Mouse (Mus musculus): ENCODE results near the gene Chn1. TPM values are rescaled to one million over a fixed set of nuclear protein-coding genes. Genes with fewer than 3 reads are reported as not detected.

Chn1 gene
- total and polyA plus RNA-seq, 3 experiments: 5.0 to 14.1 TPM; not detected in 1

DNA sequence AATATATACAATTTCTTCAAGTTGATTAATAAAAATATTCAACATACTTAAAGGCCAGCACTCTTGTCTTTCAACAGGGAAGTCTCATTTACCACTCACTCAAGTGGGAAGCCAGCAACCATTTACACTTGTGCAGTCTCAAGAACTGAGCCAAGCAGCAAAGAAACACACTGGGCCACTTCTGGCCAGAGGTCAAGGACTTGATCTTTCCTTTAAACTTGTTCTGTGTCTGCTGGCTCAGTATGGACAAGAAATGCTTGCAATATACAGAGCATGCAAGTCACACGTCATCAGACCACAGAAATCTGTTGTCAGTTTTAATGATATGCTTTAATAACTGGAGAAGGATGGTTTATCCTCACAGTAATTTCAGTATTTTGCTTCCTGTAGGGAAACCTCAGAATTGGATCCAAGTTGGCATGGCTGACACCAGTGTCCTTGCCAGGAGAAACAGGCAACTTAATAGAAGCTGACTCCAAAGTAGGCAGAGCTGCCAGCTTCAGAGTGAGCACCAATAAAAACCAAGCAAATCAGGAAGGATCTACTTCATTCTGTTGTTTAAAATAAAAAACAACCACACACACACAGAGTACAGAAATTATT lies 94.6 kb downstream of the Chn1 start:
- no peak overlapping the region for H3K27ac ChIP-seq (ENCODE audit: control insufficient read depth, low read depth, low read length)
- no peaks in the 10 kb centered on the region for H3K9me3 ChIP-seq (replicated peaks; ENCODE audit: insufficient read depth, low read length)
- TF ChIP-seq MYB (IDR thresholded peaks at IDR 0.05; ENCODE audit: low read depth, low read length) (no peak), MAFK (IDR thresholded peaks at IDR 0.05; ENCODE audit: borderline replicate concordance, low read depth, low read length) (no peak), HCFC1 (IDR thresholded peaks at IDR 0.05; ENCODE audit: low read depth, low read length) (no peak), CHD2 (IDR thresholded peaks at IDR 0.05; ENCODE audit: low read length) (no peak), GATA1 (IDR thresholded peaks at IDR 0.05; ENCODE audit: low read depth, low read length) (no peak), MAX (IDR thresholded peaks at IDR 0.05; ENCODE audit: low read length) (no peak), ZNF384 (IDR thresholded peaks at IDR 0.05; ENCODE audit: low read depth, low read length) (no peak), ETS1 (IDR thresholded peaks at IDR 0.05; ENCODE audit: low read depth, low read length) (no peak), NRF1 (IDR thresholded peaks at IDR 0.05; ENCODE audit: insufficient read depth, low read depth, low read length, poor library complexity, severe bottlenecking) (no peak), POLR2AphosphoS5 (IDR thresholded peaks at IDR 0.05; ENCODE audit: borderline replicate concordance, low read depth, low read length) (no peak), POLR2AphosphoS2 (IDR thresholded peaks at IDR 0.05; ENCODE audit: low read length) (no peak), GABPA (IDR thresholded peaks at IDR 0.05; ENCODE audit: low read depth, low read length) (no peak), EP300 (IDR thresholded peaks at IDR 0.05; ENCODE audit: low read depth in 1 of 2, low read length in 2 of 2) (no peak), USF1 (IDR thresholded peaks at IDR 0.05; ENCODE audit: low read depth, low read length) (no peak), CHD1 (IDR thresholded peaks at IDR 0.05; ENCODE audit: low read depth, low read length) (no peak), ZMIZ1 (IDR thresholded peaks at IDR 0.05; ENCODE audit: low read depth, low read length) (no peak), KAT2A (conservative IDR thresholded peaks at IDR 0.05; ENCODE audit: low read depth, low read length) (no peak), SMC3 (IDR thresholded peaks at IDR 0.05; ENCODE audit: low read depth, low read length) (no peak), POLR2A (IDR thresholded peaks at IDR 0.05; ENCODE audit: control insufficient read depth in 1 of 2, insufficient read depth in 1 of 2, low read depth in 1 of 2, low read length in 2 of 2, poor library complexity in 1 of 2) (no peak), MXI1 (IDR thresholded peaks at IDR 0.05; ENCODE audit: low read depth, low read length) (no peak)
- no peak overlapping the region for H3K9ac ChIP-seq (ENCODE audit: control insufficient read depth, low read depth, low read length, poor library complexity, severe bottlenecking)
- H3K4me1 ChIP-seq (ENCODE audit: control insufficient read depth in 1 of 2, insufficient read depth in 2 of 2, low read length in 2 of 2): peaks cover 8 to 14% of the 10 kb centered on the region in 2 experiments
- DNase-seq (ENCODE audit: low read depth, low spot score): no peak
- no peaks in the 10 kb centered on the region for H3K27me3 ChIP-seq (ENCODE audit: control insufficient read depth in 1 of 2, insufficient read depth in 2 of 2, low read length in 2 of 2)
- no peaks in the 10 kb centered on the region for H3K79me2 ChIP-seq (ENCODE audit: control insufficient read depth, insufficient read depth, low read length, poor library complexity)
- peaks cover 0 to 14% of the 10 kb centered on the region in 2 experiments; a peak in 2 of 4 replicates for H3K36me3 ChIP-seq (ENCODE audit: control insufficient read depth in 1 of 2, insufficient read depth in 2 of 2, low read length in 2 of 2)
- H3K4me3 ChIP-seq (ENCODE audit: control insufficient read depth in 1 of 2, insufficient read depth in 1 of 2, low read depth in 2 of 2, low read length in 2 of 2): no peak overlapping the region

GRCm38 (mm10) chr2:73668608-73669007 lies 106.5 kb downstream of the Chn1 start:
- Histone ChIP-seq H3K9ac (ENCODE audit: control insufficient read depth, low read depth, low read length, poor library complexity, severe bottlenecking) (no peak overlapping the region), H3K27me3 (ENCODE audit: control insufficient read depth in 1 of 2, insufficient read depth in 2 of 2, low read length in 2 of 2) (no peaks in the 10 kb centered on the region), H3K36me3 (ENCODE audit: control insufficient read depth in 1 of 2, insufficient read depth in 2 of 2, low read length in 2 of 2) (no peaks in the 10 kb centered on the region), H3K9me3 (replicated peaks; ENCODE audit: insufficient read depth, low read length) (no peaks in the 10 kb centered on the region), H3K4me1 (ENCODE audit: control insufficient read depth in 1 of 2, insufficient read depth in 2 of 2, low read length in 2 of 2) (peaks cover 0 to 3% of the 10 kb centered on the region in 2 experiments; a peak in 1 of 4 replicates), H3K79me2 (ENCODE audit: control insufficient read depth, insufficient read depth, low read length, poor library complexity) (no peaks in the 10 kb centered on the region), H3K27ac (ENCODE audit: control insufficient read depth, low read depth, low read length) (no peak overlapping the region), H3K4me3 (ENCODE audit: control insufficient read depth in 1 of 2, insufficient read depth in 1 of 2, low read depth in 2 of 2, low read length in 2 of 2) (no peak overlapping the region)
- TF ChIP-seq MYC (IDR thresholded peaks at IDR 0.05; ENCODE audit: low read depth, low read length) (no peak), POLR2AphosphoS2 (IDR thresholded peaks at IDR 0.05; ENCODE audit: low read length) (no peak), TCF12 (IDR thresholded peaks at IDR 0.05; ENCODE audit: low read depth, low read length) (no peak), CHD2 (IDR thresholded peaks at IDR 0.05; ENCODE audit: low read length) (no peak), TAL1 (IDR thresholded peaks at IDR 0.05; ENCODE audit: low read length) (no peak), MAX (IDR thresholded peaks at IDR 0.05; ENCODE audit: low read length) (no peak), BHLHE40 (IDR thresholded peaks at IDR 0.05; ENCODE audit: borderline replicate concordance, low read depth, low read length) (no peak), GATA1 (IDR thresholded peaks at IDR 0.05; ENCODE audit: low read depth, low read length) (no peak), EP300 (IDR thresholded peaks at IDR 0.05; ENCODE audit: low read depth in 1 of 2, low read length in 2 of 2) (no peak)
- DNase-seq (ENCODE audit: low read depth, low spot score): no peak

Data from MEL (cell line).